Mouse (Mus musculus) liver, embryonic 11.5 days (tissue): ENCODE measurements at regions not wholly inside any gene's neighbourhood (a gene's known extent, or its start where the extent isn't known, plus 50 kb on each side); places are given as distances from the start of the nearest gene placed in this dataset.

Experiments used
- ATAC-seq: fragments of 200-750 bp; cut with Nextera tagmentation; replicated peaks from 2 replicates; pipeline ENCODE4 v1.8.0; 2017; ENCODE audit warnings: moderate number of reproducible peaks, mild to moderate bottlenecking, moderate TSS enrichment, moderate library complexity; ENCODE audit not compliant: low FRiP score
- DNase-seq: peaks from one replicate; pipeline ENCODE4 v3.0.0-alpha.2; 2017; ENCODE audit warnings: low spot score
- H3K27ac ChIP-seq: fragments of 300-500 bp; sonication (generic); 2 replicates; pipeline ENCODE4 v1.5.1; 2014; ENCODE audit warnings: mild to moderate bottlenecking, low read depth, low read length, control low read depth
- H3K27me3 ChIP-seq: fragments of 300-500 bp; sonication (generic); replicated peaks from 2 replicates; pipeline ENCODE4 v1.6.1; 2014; ENCODE audit warnings: low read length, mixed read lengths; ENCODE audit not compliant: control insufficient read depth, insufficient read depth
- H3K36me3 ChIP-seq: fragments of 300-500 bp; sonication (generic); 2 replicates; pipeline ENCODE4 v1.6.1; 2014; ENCODE audit warnings: mild to moderate bottlenecking, low read length, moderate library complexity, mixed read lengths; ENCODE audit not compliant: control insufficient read depth, insufficient read depth
- H3K4me1 ChIP-seq: fragments of 300-500 bp; sonication (generic); replicated peaks from 2 replicates; pipeline ENCODE4 v1.6.1; 2014; ENCODE audit warnings: low read length, mixed read lengths; ENCODE audit not compliant: control insufficient read depth, insufficient read depth
- H3K4me2 ChIP-seq: fragments of 300-500 bp; sonication (generic); 2 replicates; pipeline ENCODE4 v1.6.1; 2014; ENCODE audit warnings: mild to moderate bottlenecking, control low read depth, moderate library complexity
- H3K4me3 ChIP-seq: fragments of 300-500 bp; sonication (generic); 2 replicates; pipeline ENCODE4 v1.5.1; 2014; ENCODE audit warnings: low read depth, low read length, control low read depth
- H3K9ac ChIP-seq: fragments of 300-500 bp; sonication (generic); 2 replicates; pipeline ENCODE4 v1.6.1; 2014; ENCODE audit warnings: low read depth, low read length, control low read depth
- H3K9me3 ChIP-seq: fragments of 300-500 bp; sonication (generic); 2 replicates; pipeline ENCODE4 v1.6.1; 2016; ENCODE audit warnings: low read length, inconsistent platforms, mixed read lengths; ENCODE audit not compliant: control insufficient read depth
- WGBS: fragments of 180-500 bp; shearing (Covaris S2); extraction: QIAGEN DNeasy Blood & Tissue Kit; methylation state at CpG from one replicate; pipeline ENCODE4 v1.1.7; 2014; 5-methylcytosine and 5-hydroxymethylcytosine counted together

DNA sequence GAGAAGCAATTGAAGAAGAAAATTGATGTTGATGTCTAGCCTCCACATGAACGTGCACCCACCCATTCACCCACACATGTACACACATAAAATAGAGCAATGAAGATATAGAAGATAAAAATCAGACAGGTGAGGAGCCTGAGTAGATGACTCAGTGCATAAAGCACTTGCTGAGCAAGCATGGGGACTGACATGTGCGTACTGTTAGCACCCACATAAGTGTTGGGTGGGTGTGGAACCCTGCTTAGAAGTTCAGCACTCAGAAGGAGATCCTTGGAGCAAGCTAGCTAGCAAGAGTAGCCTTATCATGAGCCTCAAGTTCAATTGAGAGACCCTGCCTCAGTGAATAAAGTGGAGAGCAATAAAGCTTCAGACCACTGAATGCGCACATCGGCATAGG, 305.7 kb upstream of the Adamts9 start:
- H3K27ac ChIP-seq, result no peak overlapping the region
- no peak for ATAC-seq
- H3K9me3 ChIP-seq, result no peaks in the 10 kb centered on the region
- H3K9ac ChIP-seq, result no peak overlapping the region
- H3K4me3 ChIP-seq, result no peak overlapping the region
- no peak for DNase-seq
- WGBS, result 90% methylated on average over 4 of the region's 4 CpGs
- H3K27me3 ChIP-seq, result no peaks in the 10 kb centered on the region
- no peaks in the 10 kb centered on the region for H3K36me3 ChIP-seq
- no peak overlapping the region for H3K4me2 ChIP-seq
- H3K4me1 ChIP-seq, result no peaks in the 10 kb centered on the region

DNA sequence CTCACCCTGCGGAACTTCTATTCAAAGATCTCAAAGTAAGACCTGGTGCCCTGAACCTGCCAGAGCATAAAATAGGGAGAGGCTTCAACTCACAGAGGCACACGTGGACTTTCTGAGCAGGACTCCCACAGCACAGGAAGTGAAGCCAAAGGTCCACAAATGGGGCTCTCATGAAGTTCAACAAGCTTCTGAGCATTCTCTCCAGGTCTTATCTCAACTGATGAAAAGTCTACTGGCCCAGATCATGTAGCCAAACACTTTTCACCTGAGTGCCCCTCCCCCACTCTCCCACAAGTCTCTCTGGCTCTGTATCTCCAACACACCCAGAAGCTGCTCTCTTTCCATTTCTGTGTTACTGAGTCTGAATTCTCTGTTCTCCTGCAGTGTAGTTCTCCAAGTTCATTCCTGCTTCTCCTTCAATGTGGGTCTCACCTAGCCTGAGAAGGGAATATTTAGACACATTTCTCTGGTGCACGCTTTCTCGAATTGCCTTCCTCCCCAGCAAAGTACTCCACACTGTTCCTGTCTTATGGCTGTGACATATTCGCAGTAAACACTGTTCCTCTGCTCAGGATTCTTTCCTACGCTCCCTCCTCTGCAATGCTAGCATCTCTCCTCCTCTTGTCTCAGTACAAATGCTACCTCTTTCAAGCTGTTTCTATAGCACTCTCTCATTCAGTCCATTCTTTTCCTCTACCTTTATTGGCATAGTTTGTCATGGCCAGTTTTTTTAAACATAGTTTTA, 303.4 kb upstream of the Adamts9 start:
- no peak overlapping the region for H3K9ac ChIP-seq
- WGBS, result 66% methylated on average over 6 of the region's 6 CpGs
- no peak for ATAC-seq
- H3K27ac ChIP-seq, result no peak overlapping the region
- no peaks in the 10 kb centered on the region for H3K36me3 ChIP-seq
- no peaks in the 10 kb centered on the region for H3K9me3 ChIP-seq
- no peak overlapping the region for H3K4me3 ChIP-seq
- no peak overlapping the region for H3K4me2 ChIP-seq
- no peaks in the 10 kb centered on the region for H3K4me1 ChIP-seq
- H3K27me3 ChIP-seq, result no peaks in the 10 kb centered on the region
- DNase-seq, result no peak

DNA sequence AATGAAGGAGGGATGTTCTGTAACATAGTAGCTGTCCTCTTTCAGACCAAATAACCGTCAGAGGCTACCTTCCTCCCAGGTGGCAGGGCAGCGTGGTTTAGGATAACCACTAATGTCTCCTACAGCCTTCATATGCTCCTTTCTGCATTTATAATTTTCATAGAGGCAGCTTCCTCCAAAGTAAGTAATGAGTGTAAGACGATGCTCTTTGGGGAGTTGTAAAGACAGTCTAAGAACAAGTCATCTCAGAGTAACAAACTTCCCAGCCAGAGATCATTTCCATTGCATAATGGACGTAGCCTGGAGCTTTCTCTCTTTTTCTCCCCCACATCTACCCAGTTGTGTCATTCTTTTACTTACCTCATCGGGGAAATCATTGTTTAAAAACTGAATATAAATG, 292.3 kb upstream of the Adamts9 start:
- Histone ChIP-seq H3K27me3 (no peaks in the 10 kb centered on the region), H3K9me3 (no peaks in the 10 kb centered on the region)
- WGBS, result 72% methylated on average over 5 of the region's 5 CpGs

DNA sequence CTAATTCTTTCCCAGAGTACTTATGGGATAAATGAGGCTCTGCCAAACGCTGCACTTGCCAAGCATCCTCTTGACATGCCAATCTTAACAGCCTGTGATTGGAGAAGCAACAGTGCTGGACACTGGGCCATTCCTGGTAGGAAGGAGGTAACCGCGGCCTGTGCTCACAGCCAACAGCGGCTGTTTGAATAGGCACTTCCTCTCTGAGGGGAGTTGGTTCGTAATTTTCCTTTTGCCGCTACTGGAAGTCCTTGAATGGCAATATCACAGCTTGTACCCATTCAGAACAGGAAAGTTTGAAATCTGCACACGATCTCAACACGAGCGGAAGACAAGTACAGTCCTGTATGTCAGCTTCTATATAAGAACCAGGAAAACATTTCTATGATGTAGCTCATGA, 289.3 kb upstream of the Adamts9 start:
- Histone ChIP-seq H3K9ac (no peak overlapping the region), H3K4me2 (no peak overlapping the region), H3K4me1 (no peaks in the 10 kb centered on the region), H3K27me3 (no peaks in the 10 kb centered on the region), H3K9me3 (no peaks in the 10 kb centered on the region), H3K4me3 (no peak overlapping the region), H3K36me3 (no peaks in the 10 kb centered on the region), H3K27ac (no peak overlapping the region)
- DNase-seq (no peak), ATAC-seq (no peak)
- 71% methylated on average over 9 of the region's 9 CpGs for WGBS

More for the DNA sequence above, 292.3 kb upstream of the Adamts9 start:
- Histone ChIP-seq H3K4me1 (no peaks in the 10 kb centered on the region), H3K27ac (no peak overlapping the region), H3K4me3 (no peak overlapping the region), H3K36me3 (no peaks in the 10 kb centered on the region), H3K4me2 (no peak overlapping the region), H3K9ac (no peak overlapping the region)
- no peak for ATAC-seq
- no peak for DNase-seq

- Histone ChIP-seq H3K27ac (no peak overlapping the region), H3K9me3 (no peaks in the 10 kb centered on the region), H3K9ac (no peak overlapping the region), H3K4me2 (no peak overlapping the region), H3K4me1 (no peaks in the 10 kb centered on the region), H3K36me3 (no peaks in the 10 kb centered on the region), H3K4me3 (no peak overlapping the region), H3K27me3 (no peaks in the 10 kb centered on the region)
- DNase-seq (no peak), ATAC-seq (no peak)
- 54% methylated on average over 5 of the region's 5 CpGs for WGBS
Measured at GRCm38 (mm10) chr6:93230450-93230849, 287.2 kb upstream of the Adamts9 start.

GRCm38 (mm10) chr6:93229320-93229719, 286.0 kb upstream of the Adamts9 start:
- DNase-seq, result no peak
- H3K4me1 ChIP-seq, result no peaks in the 10 kb centered on the region
- H3K9me3 ChIP-seq, result no peaks in the 10 kb centered on the region
- no peak overlapping the region for H3K4me3 ChIP-seq
- ATAC-seq, result no peak
- no peaks in the 10 kb centered on the region for H3K36me3 ChIP-seq
- no peak overlapping the region for H3K27ac ChIP-seq
- 74% methylated on average over 2 of the region's 2 CpGs for WGBS
- H3K4me2 ChIP-seq, result no peak overlapping the region
- H3K9ac ChIP-seq, result no peak overlapping the region
- H3K27me3 ChIP-seq, result no peaks in the 10 kb centered on the region

DNA sequence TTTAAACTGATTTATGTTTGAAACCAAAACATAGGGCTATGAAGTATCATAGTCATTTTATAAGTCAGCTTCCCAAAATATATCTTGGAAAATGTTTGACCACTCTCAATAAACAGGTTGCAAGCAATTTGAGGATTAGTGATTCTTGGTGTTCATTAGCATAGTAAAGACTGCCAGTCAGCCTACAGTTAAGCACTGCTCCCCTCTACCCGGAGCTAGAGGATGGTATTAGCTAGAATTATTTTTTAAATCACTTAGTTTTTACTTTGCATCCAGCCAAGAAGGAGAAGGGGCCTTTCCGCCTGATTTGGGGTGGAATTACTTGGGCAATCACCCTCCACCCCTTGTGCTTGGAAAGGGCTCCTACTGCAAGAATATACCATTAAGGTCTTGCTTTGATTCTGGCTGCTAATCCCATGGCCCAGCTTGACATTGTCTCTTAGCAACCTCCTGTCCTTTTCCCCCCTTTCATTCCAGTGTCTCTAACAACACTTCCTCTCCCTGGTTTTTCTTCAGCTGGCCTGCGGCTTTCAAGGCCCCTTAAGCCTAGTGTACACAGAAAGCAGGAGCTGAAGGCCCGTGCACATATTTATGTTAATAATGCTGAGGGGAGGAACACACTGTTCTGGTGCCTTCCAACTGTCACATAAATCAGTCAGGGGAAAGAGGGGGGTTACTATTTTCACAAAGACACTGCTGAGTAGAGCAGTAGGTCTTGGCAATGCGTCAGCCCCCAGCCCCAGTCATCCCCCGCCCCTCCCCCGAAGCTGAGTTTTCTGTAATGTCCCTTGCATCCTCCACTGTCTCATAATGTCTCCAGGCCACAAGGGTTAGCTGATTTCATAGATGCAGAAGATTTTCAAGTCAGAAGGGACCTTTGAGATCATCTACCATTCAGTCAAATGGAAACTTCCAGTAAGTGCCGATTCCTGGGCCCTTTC, 280.6 kb upstream of the Adamts9 start:
- H3K4me1 ChIP-seq, result no peaks in the 10 kb centered on the region
- WGBS, result 51% methylated on average over 8 of the region's 8 CpGs
- ATAC-seq (no peak), DNase-seq (no peak)
- H3K9ac ChIP-seq, result no peak overlapping the region
- no peaks in the 10 kb centered on the region for H3K9me3 ChIP-seq
- H3K4me3 ChIP-seq, result no peak overlapping the region
- H3K4me2 ChIP-seq, result no peak overlapping the region
- H3K36me3 ChIP-seq, result no peaks in the 10 kb centered on the region
- H3K27me3 ChIP-seq, result no peaks in the 10 kb centered on the region
- no peak overlapping the region for H3K27ac ChIP-seq

DNA sequence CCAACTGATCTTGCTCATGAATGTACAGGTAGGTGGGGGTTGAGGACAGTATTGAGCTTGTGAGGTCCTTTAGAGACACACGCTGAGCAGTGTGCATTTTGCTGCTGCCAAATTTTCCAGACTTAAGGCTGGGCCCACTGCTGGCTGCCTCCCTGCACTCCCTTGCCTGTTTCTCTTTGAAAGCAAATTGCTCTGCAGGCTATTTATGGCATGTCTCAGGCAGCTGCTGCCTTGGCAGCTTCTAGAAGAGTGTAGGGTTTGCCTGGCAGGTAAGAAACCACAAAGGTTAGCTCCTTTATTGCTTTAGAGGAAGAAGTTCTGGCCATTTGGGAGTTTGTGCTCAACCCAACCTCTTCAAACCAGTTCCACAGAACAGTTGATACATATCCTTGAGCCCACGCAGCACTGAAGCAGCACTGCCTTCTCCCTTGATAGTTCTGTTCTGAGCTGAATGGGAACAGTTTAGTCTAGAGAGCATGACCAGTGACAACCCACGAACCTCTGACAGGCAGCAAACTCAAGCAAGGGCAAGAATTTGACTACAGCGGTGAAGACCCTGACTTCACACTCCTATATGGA, 274.8 kb upstream of the Adamts9 start:
- Histone ChIP-seq H3K4me3 (no peak overlapping the region), H3K9me3 (no peaks in the 10 kb centered on the region), H3K4me1 (no peaks in the 10 kb centered on the region), H3K27ac (no peak overlapping the region), H3K27me3 (no peaks in the 10 kb centered on the region), H3K9ac (no peak overlapping the region), H3K4me2 (no peak overlapping the region), H3K36me3 (no peaks in the 10 kb centered on the region)
- DNase-seq (no peak), ATAC-seq (no peak)
- 64% methylated on average over 4 of the region's 4 CpGs for WGBS
